8 mouse cellular contexts compared by ENCODE assay signal in genomic region chr12:75307961-75308951, GRCm38 (mm10). TPM values are rescaled to one million over a fixed set of nuclear protein-coding genes. Genes with fewer than 3 reads are reported as not detected.
A peak's percentile ranks its signal among the peaks of the same experiment; 100 is the strongest.
DNase-seq lines count a peak whose midpoint lies in the region; ATAC-seq and TF ChIP-seq lines count a peak whose summit lies in the region.

Rhoj (plus strand) TSS chr12:75308322.

- peak within 1 kb of the TSS; percentile 82 for H3K4me2 ChIP-seq in hindbrain, embryonic 14.5 days (replicated peaks)
- peak within 1 kb of the TSS; percentile 74 for H3K4me2 ChIP-seq in lung, postnatal 0 days (replicated peaks; ENCODE audit: low read depth, low read length)

- H3K4me3 ChIP-seq in gastrocnemius, adult 2 months = peak within 1 kb of the TSS; percentile 88
- H3K4me3 ChIP-seq in hindbrain, embryonic 14.5 days (replicated peaks; ENCODE audit: low read length) = peak within 1 kb of the TSS; percentile 38
- peak within 1 kb of the TSS; percentile 51 for H3K4me3 ChIP-seq in lung, postnatal 0 days (ENCODE audit: low read depth, low read length)

- H3K27me3 ChIP-seq in hindbrain, embryonic 14.5 days (ENCODE audit: control insufficient read depth, insufficient read depth, low read length) = no peaks in the 10 kb centered on the region
- H3K27me3 ChIP-seq in lung, postnatal 0 days (replicated peaks; ENCODE audit: insufficient read depth, low read length) = no peaks in the 10 kb centered on the region

- H3K9ac ChIP-seq in hindbrain, embryonic 14.5 days = peak within 1 kb of the TSS; percentile 63
- H3K9ac ChIP-seq in lung, postnatal 0 days (replicated peaks; ENCODE audit: low read depth) = peak within 1 kb of the TSS; percentile 63

- peak; percentile 71; the same call in 1 of the 2 replicates for TF ChIP-seq EP300 in lung, postnatal 0 days (IDR thresholded peaks at IDR 0.05)

- peak; percentile 62 to 88 for DNase-seq in adrenal gland, adult (ENCODE audit: inconsistent age in 2 of 2, low spot score in 1 of 2)
- DNase-seq in gastrocnemius, adult 2 months = peak; percentile 80
- DNase-seq in hindbrain, embryonic 14.5 days (ENCODE audit: low spot score) = peak; percentile 65
- peak; percentile 55 to 61 for DNase-seq in layer of hippocampus, postnatal 14 days (ENCODE audit: low spot score in 2 of 2)
- peak; percentile 95 for DNase-seq in lung, postnatal 0 days (ENCODE audit: low spot score)
- DNase-seq in retina, embryonic 14.5 days (ENCODE audit: low spot score) = peak; percentile 74
- peak; percentile 64 for DNase-seq in yolk sac, embryonic 10.5 days (ENCODE audit: low spot score)

- H3K9me3 ChIP-seq in hindbrain, embryonic 14.5 days (ENCODE audit: control insufficient read depth, low read length) = no peaks in the 10 kb centered on the region
- H3K9me3 ChIP-seq in lung, postnatal 0 days (ENCODE audit: low read length) = no peaks in the 10 kb centered on the region

- ATAC-seq in common myeloid progenitor, adult 5-6 weeks (replicated peaks; ENCODE audit: low read depth, poor library complexity, severe bottlenecking) = peak; percentile 66
- peak; percentile 85 for ATAC-seq in hindbrain, embryonic 14.5 days (ENCODE audit: low FRiP score)
- ATAC-seq in lung, postnatal 0 days = peak; percentile 87

- no peaks in the 10 kb centered on the region for H3K36me3 ChIP-seq in hindbrain, embryonic 14.5 days (replicated peaks; ENCODE audit: control insufficient read depth, insufficient read depth)
- H3K36me3 ChIP-seq in lung, postnatal 0 days (ENCODE audit: insufficient read depth, low read length) = no peaks in the 10 kb centered on the region

- intact Hi-C loops in gastrocnemius, adult 2 months (cut with DNase I) = no loop called here

- 0 out of 2 replicates have a peak, but pooled peaks cover 7% of the 10 kb centered on the region for H3K4me1 ChIP-seq in hindbrain, embryonic 14.5 days (replicated peaks; ENCODE audit: control insufficient read depth, insufficient read depth, low read length)
- no peaks in the 10 kb centered on the region for H3K4me1 ChIP-seq in lung, postnatal 0 days (ENCODE audit: insufficient read depth, low read depth, low read length)

- WGBS in hindbrain, embryonic 14.5 days = under 1% methylated on average over 34 of the region's 34 CpGs
- under 1% methylated on average over 34 of the region's 34 CpGs for WGBS in lung, postnatal 0 days

- no peak for TF ChIP-seq CTCF in gastrocnemius, adult 2 months (IDR thresholded peaks at IDR 0.05)
- peak; percentile 20; the same call in 1 of the 2 replicates for TF ChIP-seq CTCF in lung, postnatal 0 days (IDR thresholded peaks at IDR 0.05)

- peak within 1 kb of the TSS; percentile 98 for H3K27ac ChIP-seq in gastrocnemius, adult 2 months
- H3K27ac ChIP-seq in hindbrain, embryonic 14.5 days = peak within 1 kb of the TSS; percentile 62
- H3K27ac ChIP-seq in lung, postnatal 0 days (ENCODE audit: low read length) = peak within 1 kb of the TSS; percentile 91

RNA-seq across cellular contexts. Expression of gene Rhoj, which starts in this region (rescaled TPM):
- not detected in 2 replicates for total RNA-seq in common myeloid progenitor, adult 5-6 weeks (2017)
- total RNA-seq in gastrocnemius, adult 2 months (2021) = 10 to 100 TPM; 13.7 to 19.7 TPM
- 24.0 and 28.3 TPM in 2 replicates for polyA plus RNA-seq in hindbrain, embryonic 14.5 days (2014; fragmentation: Nextera tagmentation; extraction: Ambion mirVana)
- total RNA-seq in layer of hippocampus, postnatal 14 days (2021) = 1 to 10 TPM; 6.1 to 6.4 TPM
- 95.8 and 102 TPM in 2 replicates for polyA plus RNA-seq in lung, postnatal 0 days (2015; fragmentation: Nextera tagmentation; extraction: Ambion mirVana)

Comparison
In these comparisons a context has a peak if more than half of its experiments do, and no peak if none do; other contexts are left out.
1. Peak in every context shown above with its lines: DNase-seq, ATAC-seq, H3K4me3 ChIP-seq and H3K27ac ChIP-seq.
2. Peak in ATAC-seq in common myeloid progenitor, adult 5-6 weeks; RNA of the gene not detected or under 1 TPM.
3. H3K4me3 ChIP-seq: peak in every context shown above with its lines; median percentile 88 in gastrocnemius, adult 2 months; 51 in lung, postnatal 0 days; 38 in hindbrain, embryonic 14.5 days.